Comparison of ENCODE assay signal across 10 mouse cellular contexts in genomic region chr13:41238805-41239130, GRCm38 (mm10). TPM values are rescaled to one million over a fixed set of nuclear protein-coding genes. Genes with fewer than 3 reads are reported as not detected.
A peak's percentile ranks its signal among the peaks of the same experiment; 100 is the strongest.
DNase-seq lines count a peak whose midpoint lies in the region; ATAC-seq and TF ChIP-seq lines count a peak whose summit lies in the region.
"Had no signal": no experiment of that assay in that cellular context is flagged by ENCODE, and none has a peak within 500 bp of the region (broad histone marks: within the 10 kb centered on the region; RNA-seq: fewer than 3 reads in every experiment).

No protein-coding gene starts in this region.

- TF ChIP-seq CTCF in gastrocnemius, adult 2 months (IDR thresholded peaks at IDR 0.05), result peak; percentile 82
- peak; percentile 88 for TF ChIP-seq CTCF in lung, postnatal 0 days (IDR thresholded peaks at IDR 0.05)
- TF ChIP-seq CTCF in midbrain, postnatal 0 days (IDR thresholded peaks at IDR 0.05), result peak; percentile 93

- H3K9me3 ChIP-seq in lung, postnatal 0 days (ENCODE audit: low read length), result no peaks in the 10 kb centered on the region
- no peaks in the 10 kb centered on the region for H3K9me3 ChIP-seq in midbrain, postnatal 0 days (ENCODE audit: low read length)

- H3K4me3 ChIP-seq in gastrocnemius, adult 2 months, result peak overlapping the region; percentile 5; the same call in 1 of the 2 replicates
- no peak overlapping the region for H3K4me3 ChIP-seq in lung, postnatal 0 days (ENCODE audit: low read depth, low read length)
- no peak overlapping the region for H3K4me3 ChIP-seq in midbrain, postnatal 0 days (ENCODE audit: low read depth, low read length)

- no peaks in the 10 kb centered on the region for H3K36me3 ChIP-seq in lung, postnatal 0 days (ENCODE audit: insufficient read depth, low read length)
- no peaks in the 10 kb centered on the region for H3K36me3 ChIP-seq in midbrain, postnatal 0 days (ENCODE audit: insufficient read depth, low read length)

- no peak for TF ChIP-seq EP300 in lung, postnatal 0 days (IDR thresholded peaks at IDR 0.05)

- no peaks in the 10 kb centered on the region for H3K4me1 ChIP-seq in lung, postnatal 0 days (ENCODE audit: insufficient read depth, low read depth, low read length)
- no peaks in the 10 kb centered on the region for H3K4me1 ChIP-seq in midbrain, postnatal 0 days (ENCODE audit: insufficient read depth, low read length)

- no peak overlapping the region for H3K27ac ChIP-seq in gastrocnemius, adult 2 months
- no peak overlapping the region for H3K27ac ChIP-seq in lung, postnatal 0 days (ENCODE audit: low read length)
- H3K27ac ChIP-seq in midbrain, postnatal 0 days (ENCODE audit: low read depth, low read length), result no peak overlapping the region

- ATAC-seq in lung, postnatal 0 days, result no peak
- 0 out of 2 replicates have a peak, but pooled peaks have one; percentile 62 for ATAC-seq in midbrain, postnatal 0 days (ENCODE audit: low FRiP score)

- H3K27me3 ChIP-seq in lung, postnatal 0 days (replicated peaks; ENCODE audit: insufficient read depth, low read length), result no peaks in the 10 kb centered on the region
- no peaks in the 10 kb centered on the region for H3K27me3 ChIP-seq in midbrain, postnatal 0 days (ENCODE audit: insufficient read depth, low read length)

- H3K4me2 ChIP-seq in lung, postnatal 0 days (replicated peaks; ENCODE audit: low read depth, low read length), result no peak overlapping the region
- H3K4me2 ChIP-seq in midbrain, postnatal 0 days (ENCODE audit: low read depth, low read length, poor library complexity, severe bottlenecking), result no peak overlapping the region

- DNase-seq in gastrocnemius, adult 2 months, result no peak
- DNase-seq in gastrocnemius, postnatal 10 days, result no peak
- DNase-seq in lung, postnatal 0 days (ENCODE audit: low spot score), result peak; percentile 72
- no peak for DNase-seq in lung, postnatal 25 days (ENCODE audit: low spot score)
- DNase-seq in c-Kit-positive CD71-positive TER-119-negative erythroid progenitor cells, embryonic 14.5 days (ENCODE audit: low read depth), result peak; percentile 54
- peak; percentile 77 for DNase-seq in midbrain, postnatal 0 days (ENCODE audit: low spot score)
- DNase-seq in gastrocnemius, postnatal 36 days, result no peak
- DNase-seq in right cerebral cortex, adult 18-20 months, result no peak

- intact Hi-C loops in gastrocnemius, adult 2 months (cut with DNase I), result loop anchor here (1.0 to 5.0 kb wide), 5 partner anchors 92 to 454 kb away; no protein-coding TSS in a partner anchor
- intact Hi-C loops in gastrocnemius, postnatal 36 days (cut with DNase I), result loop anchor here (1.0 to 5.0 kb wide), 4 partner anchors 92 to 456 kb away; no protein-coding TSS in a partner anchor

- 1% methylated on average over 5 of the region's 5 CpGs for WGBS in lung, postnatal 0 days
- 7% methylated on average over 5 of the region's 5 CpGs for WGBS in midbrain, postnatal 0 days

- no peak overlapping the region for H3K9ac ChIP-seq in lung, postnatal 0 days (replicated peaks; ENCODE audit: low read depth)
- H3K9ac ChIP-seq in midbrain, postnatal 0 days (replicated peaks; ENCODE audit: low read length, poor library complexity, severe bottlenecking), result no peak overlapping the region

RNA-seq across cellular contexts. Expression of gene Smim13, which starts 10.9 kb away (rescaled TPM):
- 10 to 100 TPM; 37.7 to 42.7 TPM for total RNA-seq in gastrocnemius, adult 2 months (2021)
- 10 to 100 TPM; 23.4 to 24.5 TPM for total RNA-seq in gastrocnemius, postnatal 10 days (2021)
- 8.2 and 9.0 TPM in 2 replicates for polyA plus RNA-seq in lung, postnatal 0 days (2015; fragmentation: Nextera tagmentation; extraction: Ambion mirVana)
- total RNA-seq in midbrain, postnatal 0 days (2014; rRNA removed), result 46.5 and 59.2 TPM in 2 replicates
- 24.8 and 27.8 TPM in 2 replicates for polyA plus RNA-seq in midbrain, postnatal 0 days (2015; fragmentation: Nextera tagmentation; extraction: Ambion mirVana)
- total RNA-seq in gastrocnemius, postnatal 36 days (2021), result 10 to 100 TPM; 36.6 to 37.9 TPM

RNA-seq across cellular contexts. Expression of gene Elovl2, which starts 18.6 kb away (rescaled TPM):
- total RNA-seq in gastrocnemius, adult 2 months (2021), result under 1 TPM in 1 of 2 experiments, not detected in 1; 0.06 TPM
- under 1 TPM; 0.32 to 0.38 TPM for total RNA-seq in gastrocnemius, postnatal 10 days (2021)
- polyA plus RNA-seq in lung, postnatal 0 days (2015; fragmentation: Nextera tagmentation; extraction: Ambion mirVana), result 0.39 TPM in 2 replicates
- total RNA-seq in midbrain, postnatal 0 days (2014; rRNA removed), result 34.1 and 35.6 TPM in 2 replicates
- 30.9 and 31.5 TPM in 2 replicates for polyA plus RNA-seq in midbrain, postnatal 0 days (2015; fragmentation: Nextera tagmentation; extraction: Ambion mirVana)
- under 1 TPM in 1 of 2 experiments, not detected in 1; 0.05 TPM for total RNA-seq in gastrocnemius, postnatal 36 days (2021)

RNA-seq across cellular contexts. Expression of gene Gm17364, which starts 35.0 kb away (rescaled TPM):
- not detected for total RNA-seq in gastrocnemius, adult 2 months (2021)
- not detected for total RNA-seq in gastrocnemius, postnatal 10 days (2021)
- not detected in 2 replicates for polyA plus RNA-seq in lung, postnatal 0 days (2015; fragmentation: Nextera tagmentation; extraction: Ambion mirVana)
- not detected in 2 replicates for total RNA-seq in midbrain, postnatal 0 days (2014; rRNA removed)
- polyA plus RNA-seq in midbrain, postnatal 0 days (2015; fragmentation: Nextera tagmentation; extraction: Ambion mirVana), result not detected in 2 replicates
- total RNA-seq in gastrocnemius, postnatal 36 days (2021), result not detected
- total RNA-seq: layer of hippocampus, postnatal 14 days had no signal
- polyA plus RNA-seq: small intestine, adult 2 months had no signal

Comparison
In these comparisons a context has a peak if more than half of its experiments do, and no peak if none do; other contexts are left out.
1. DNase-seq: peak in lung, postnatal 0 days (single experiment), c-Kit-positive CD71-positive TER-119-negative erythroid progenitor cells, embryonic 14.5 days (single experiment) and midbrain, postnatal 0 days (single experiment); none in gastrocnemius, adult 2 months (single experiment), gastrocnemius, postnatal 10 days (single experiment), lung, postnatal 25 days (single experiment), gastrocnemius, postnatal 36 days (0 of 2) and right cerebral cortex, adult 18-20 months (single experiment).
2. RNA of gene Elovl2, which starts 18.6 kb away (total RNA-seq): 34.1 to 35.6 TPM in midbrain, postnatal 0 days; 0.32 to 0.38 TPM in gastrocnemius, postnatal 10 days, 0.06 TPM in gastrocnemius, adult 2 months and 0.05 TPM in gastrocnemius, postnatal 36 days; every median in the first group is over 10 times any median in the second.
3. Peak in every context shown above with its lines, with median percentiles within 50 percentile points of each other: CTCF ChIP-seq.